Mouse (Mus musculus): ENCODE data around the gene Foxa3. TPM values are rescaled to one million over a fixed set of nuclear protein-coding genes. Genes with fewer than 3 reads are reported as not detected.
A peak's percentile ranks its signal among the peaks of the same experiment; 100 is the strongest.

Foxa3 gene
- polyA plus RNA-seq, 1 experiment from 2014 or later, result not detected

DNA sequence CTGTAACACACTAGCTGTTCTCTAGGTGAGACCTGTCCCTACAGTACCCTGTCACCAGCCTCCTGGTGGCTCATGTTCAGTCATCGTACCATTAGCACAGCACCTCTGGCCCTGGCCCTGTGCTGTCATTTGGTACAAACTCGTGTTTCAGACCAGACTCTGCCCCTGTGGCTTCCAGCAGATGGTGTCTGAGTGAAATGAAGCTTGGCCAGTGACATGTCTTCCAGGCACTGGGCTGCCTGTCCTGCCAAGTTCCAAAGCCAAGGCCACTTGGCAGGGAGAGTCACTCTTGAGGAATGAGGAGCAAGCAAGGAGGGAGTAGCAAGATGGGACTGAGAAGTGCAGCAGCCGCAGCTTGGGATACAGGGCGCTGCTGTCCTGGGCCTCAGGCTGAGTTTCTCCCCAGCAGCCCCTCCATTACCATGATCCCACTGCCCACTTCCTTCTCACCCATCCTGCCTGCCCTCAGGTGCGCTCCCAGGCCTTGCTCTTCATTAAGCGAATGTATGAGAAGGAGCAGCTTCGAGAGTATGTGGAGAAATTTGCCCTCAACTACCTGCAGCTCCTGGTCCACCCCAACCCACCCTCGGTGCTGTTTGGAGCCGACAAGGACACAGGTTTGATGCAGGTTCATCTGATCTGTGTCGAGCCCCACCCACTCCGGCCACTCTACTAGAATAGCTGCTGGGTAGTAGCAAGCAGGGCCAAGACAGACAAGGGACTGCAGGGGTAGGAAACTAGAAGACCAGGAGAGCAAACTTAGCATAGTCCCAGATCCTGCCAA is 23.1 kb upstream of the Foxa3 start:
- Histone ChIP-seq H3K27me3 (ENCODE audit: control insufficient read depth, insufficient read depth, low read depth, low read length) (no peaks in the 10 kb centered on the region), H3K27ac (ENCODE audit: low read length) (no peak overlapping the region), H3K36me3 (ENCODE audit: control insufficient read depth, insufficient read depth, low read length) (peaks cover 57% of the 10 kb centered on the region), H3K9ac (ENCODE audit: low read depth, low read length) (no peak overlapping the region), H3K4me1 (ENCODE audit: control insufficient read depth, insufficient read depth, low read length) (no peaks in the 10 kb centered on the region), H3K4me2 (ENCODE audit: low read length) (no peak overlapping the region), H3K9me3 (replicated peaks; ENCODE audit: control insufficient read depth, low read length, poor library complexity, severe bottlenecking) (no peaks in the 10 kb centered on the region), H3K4me3 (ENCODE audit: low read depth, low read length) (no peak overlapping the region)
- WGBS, result 92% methylated on average over 11 of the region's 11 CpGs
- ATAC-seq, result no peak

DNA sequence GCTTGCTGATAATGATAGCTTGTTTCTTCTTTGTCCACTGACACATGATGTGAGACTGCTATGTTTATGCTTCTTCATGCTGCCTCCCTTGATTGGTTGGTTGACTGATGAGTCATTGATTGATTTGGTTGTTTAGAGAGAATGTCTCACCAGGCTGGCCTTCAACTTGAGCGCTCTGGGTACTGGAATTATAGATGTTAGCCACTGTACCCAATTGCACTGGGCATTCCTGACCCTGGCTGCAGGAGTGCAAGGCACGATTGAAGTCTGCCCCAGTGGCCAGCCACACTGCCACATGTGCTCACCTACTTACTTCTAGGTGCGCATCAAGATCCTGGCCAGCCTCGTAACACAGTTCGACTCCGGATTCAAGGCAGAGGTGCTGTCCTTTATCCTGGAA is 21.3 kb upstream of the Foxa3 start:
- H3K9me3 ChIP-seq (replicated peaks; ENCODE audit: control insufficient read depth, low read length, poor library complexity, severe bottlenecking), result no peaks in the 10 kb centered on the region
- no peak for ATAC-seq
- no peaks in the 10 kb centered on the region for H3K4me1 ChIP-seq (ENCODE audit: control insufficient read depth, insufficient read depth, low read length)
- no peaks in the 10 kb centered on the region for H3K27me3 ChIP-seq (ENCODE audit: control insufficient read depth, insufficient read depth, low read depth, low read length)
- 96% methylated on average over 6 of the region's 6 CpGs for WGBS
- no peak overlapping the region for H3K27ac ChIP-seq (ENCODE audit: low read length)
- H3K36me3 ChIP-seq (ENCODE audit: control insufficient read depth, insufficient read depth, low read length), result peaks cover 57% of the 10 kb centered on the region
- no peak overlapping the region for H3K4me3 ChIP-seq (ENCODE audit: low read depth, low read length)
- H3K4me2 ChIP-seq (ENCODE audit: low read length), result no peak overlapping the region
- H3K9ac ChIP-seq (ENCODE audit: low read depth, low read length), result no peak overlapping the region

DNA sequence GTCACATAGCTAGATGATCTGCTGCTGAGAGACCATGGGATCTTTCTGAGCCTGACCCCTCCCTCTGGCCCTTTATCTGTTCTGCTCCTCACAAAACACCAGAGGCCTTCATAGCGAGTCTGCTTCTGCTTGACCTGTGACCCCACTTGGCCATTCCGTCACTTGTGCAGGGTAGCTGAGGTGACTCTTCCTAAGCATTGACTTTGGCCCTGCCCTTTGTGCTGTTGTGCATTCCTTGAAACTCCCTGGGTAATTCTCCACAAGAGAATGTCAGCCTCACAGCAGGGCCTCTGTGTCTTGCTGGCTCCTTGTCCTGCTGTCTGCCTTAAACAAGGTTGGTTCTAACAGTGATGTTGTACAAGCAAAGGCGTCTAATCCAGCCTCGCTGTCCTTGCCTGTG is 8.3 kb upstream of the Foxa3 start:
- 28% methylated on average over 4 of the region's 4 CpGs for WGBS
- no peak overlapping the region for H3K27ac ChIP-seq (ENCODE audit: low read length)
- no peak overlapping the region for H3K4me3 ChIP-seq (ENCODE audit: low read depth, low read length)
- H3K27me3 ChIP-seq (ENCODE audit: control insufficient read depth, insufficient read depth, low read depth, low read length), result no peaks in the 10 kb centered on the region
- H3K9me3 ChIP-seq (replicated peaks; ENCODE audit: control insufficient read depth, low read length, poor library complexity, severe bottlenecking), result no peaks in the 10 kb centered on the region
- H3K4me2 ChIP-seq (ENCODE audit: low read length), result no peak overlapping the region
- no peak for ATAC-seq
- H3K36me3 ChIP-seq (ENCODE audit: control insufficient read depth, insufficient read depth, low read length), result peaks cover 36% of the 10 kb centered on the region
- no peak overlapping the region for H3K9ac ChIP-seq (ENCODE audit: low read depth, low read length)
- H3K4me1 ChIP-seq (ENCODE audit: control insufficient read depth, insufficient read depth, low read length), result no peaks in the 10 kb centered on the region

DNA sequence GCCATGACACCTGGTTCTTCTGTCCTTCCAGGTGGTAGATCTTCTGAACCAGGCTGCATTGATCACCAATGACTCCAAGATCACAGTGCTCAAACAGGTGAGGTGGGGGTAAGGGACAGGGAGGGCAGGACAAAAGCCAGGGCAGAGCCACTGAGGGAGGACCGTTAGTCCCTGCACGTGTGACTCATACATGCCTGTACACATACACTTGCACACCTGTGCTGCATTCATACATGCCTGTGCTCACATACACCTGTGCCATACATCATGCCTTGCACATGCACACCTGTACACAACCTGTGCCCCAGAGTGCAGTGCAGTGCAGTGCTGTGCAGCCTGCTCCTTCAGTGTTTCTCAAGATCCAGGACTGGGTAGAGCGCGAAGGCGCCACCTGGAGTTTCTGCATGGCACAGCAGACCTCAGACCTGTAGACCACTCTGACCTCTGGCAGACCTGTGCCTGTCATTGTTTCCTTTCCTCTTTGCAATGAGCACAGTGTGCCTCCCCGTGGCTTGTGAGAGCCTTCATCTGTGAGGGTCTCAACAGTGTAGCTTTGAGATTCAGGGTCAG is 5.8 kb upstream of the Foxa3 start:
- Histone ChIP-seq H3K27ac (ENCODE audit: low read length) (no peak overlapping the region), H3K4me2 (ENCODE audit: low read length) (no peak overlapping the region), H3K36me3 (ENCODE audit: control insufficient read depth, insufficient read depth, low read length) (peaks cover 24% of the 10 kb centered on the region), H3K4me3 (ENCODE audit: low read depth, low read length) (no peak overlapping the region), H3K9me3 (replicated peaks; ENCODE audit: control insufficient read depth, low read length, poor library complexity, severe bottlenecking) (no peaks in the 10 kb centered on the region), H3K27me3 (ENCODE audit: control insufficient read depth, insufficient read depth, low read depth, low read length) (no peaks in the 10 kb centered on the region), H3K9ac (ENCODE audit: low read depth, low read length) (no peak overlapping the region), H3K4me1 (ENCODE audit: control insufficient read depth, insufficient read depth, low read length) (peaks cover 13% of the 10 kb centered on the region)
- WGBS, result 53% methylated on average over 6 of the region's 6 CpGs
- ATAC-seq, result no peak

DNA sequence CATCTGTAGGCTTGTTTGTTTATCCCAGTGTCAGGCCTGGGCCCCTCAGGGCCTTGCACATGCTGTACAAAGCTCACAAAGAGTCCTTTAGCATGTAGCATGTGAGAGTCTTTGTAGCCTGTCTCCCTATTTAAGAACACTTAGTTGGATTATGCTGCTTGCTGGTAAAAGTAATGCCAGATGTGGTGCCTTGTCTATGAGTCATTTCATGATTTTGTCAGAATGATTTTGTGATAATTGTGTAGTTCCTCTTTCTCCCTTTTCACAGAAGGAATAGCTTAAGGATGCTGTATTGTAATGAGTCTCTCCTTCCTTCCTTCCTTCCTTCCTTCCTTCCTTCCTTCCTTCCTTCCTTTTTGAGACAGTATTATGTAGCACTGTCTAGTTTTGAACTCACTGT is 4.7 kb upstream of the Foxa3 start:
- H3K4me1 ChIP-seq (ENCODE audit: control insufficient read depth, insufficient read depth, low read length), result peaks cover 13% of the 10 kb centered on the region
- peaks cover 20% of the 10 kb centered on the region for H3K36me3 ChIP-seq (ENCODE audit: control insufficient read depth, insufficient read depth, low read length)
- no peak overlapping the region for H3K4me3 ChIP-seq (ENCODE audit: low read depth, low read length)
- no peak overlapping the region for H3K27ac ChIP-seq (ENCODE audit: low read length)
- no peak overlapping the region for H3K9ac ChIP-seq (ENCODE audit: low read depth, low read length)
- H3K27me3 ChIP-seq (ENCODE audit: control insufficient read depth, insufficient read depth, low read depth, low read length), result peaks cover 8% of the 10 kb centered on the region
- H3K4me2 ChIP-seq (ENCODE audit: low read length), result no peak overlapping the region
- no peak for ATAC-seq
- H3K9me3 ChIP-seq (replicated peaks; ENCODE audit: control insufficient read depth, low read length, poor library complexity, severe bottlenecking), result no peaks in the 10 kb centered on the region

DNA sequence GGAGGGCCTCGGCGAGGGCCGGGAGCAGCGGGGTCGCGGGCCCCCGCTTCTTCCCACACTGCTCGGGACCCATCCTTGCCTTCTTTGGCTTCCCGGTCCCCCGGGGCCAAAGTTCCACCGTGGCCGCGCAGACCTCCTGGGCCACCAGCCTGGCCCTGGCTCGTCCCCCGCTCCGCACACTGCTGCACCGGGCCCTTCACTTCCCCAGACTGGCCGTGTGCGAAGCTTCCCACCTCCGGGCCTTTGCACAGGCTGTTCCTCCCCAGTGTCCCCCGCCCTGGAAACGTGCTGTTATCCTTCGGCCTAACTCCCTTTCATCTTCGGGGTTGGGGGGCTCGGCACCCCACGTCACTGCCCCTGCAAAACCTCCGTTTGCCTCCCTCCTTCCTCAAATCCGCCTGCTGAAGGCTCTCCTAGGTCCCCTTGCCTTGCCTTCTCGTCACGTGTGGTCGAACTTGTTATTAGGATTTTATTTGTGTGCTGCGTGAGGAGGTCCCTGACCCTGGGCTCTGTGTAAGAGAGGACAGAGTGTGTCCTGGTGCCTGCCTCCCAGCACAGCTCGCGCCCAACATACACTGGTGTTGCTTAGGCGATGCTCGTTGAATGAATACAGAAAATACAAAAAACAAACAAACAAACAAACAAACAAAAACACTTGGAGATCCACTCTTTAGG is 1.4 kb upstream of the Foxa3 start:
- H3K4me2 ChIP-seq (ENCODE audit: low read length), result peak overlapping the region; percentile 58
- H3K27ac ChIP-seq (ENCODE audit: low read length), result peak overlapping the region; percentile 25
- peaks cover 13% of the 10 kb centered on the region for H3K4me1 ChIP-seq (ENCODE audit: control insufficient read depth, insufficient read depth, low read length)
- peaks cover 32% of the 10 kb centered on the region for H3K27me3 ChIP-seq (ENCODE audit: control insufficient read depth, insufficient read depth, low read depth, low read length)
- 3% methylated on average over 24 of the region's 36 CpGs for WGBS
- H3K4me3 ChIP-seq (ENCODE audit: low read depth, low read length), result peak overlapping the region; percentile 72
- peaks cover 4% of the 10 kb centered on the region; the same call in 1 of the 2 replicates for H3K36me3 ChIP-seq (ENCODE audit: control insufficient read depth, insufficient read depth, low read length)
- H3K9ac ChIP-seq (ENCODE audit: low read depth, low read length), result peak overlapping the region; percentile 90
- ATAC-seq, result peak; percentile 69
- no peaks in the 10 kb centered on the region for H3K9me3 ChIP-seq (replicated peaks; ENCODE audit: control insufficient read depth, low read length, poor library complexity, severe bottlenecking)

DNA sequence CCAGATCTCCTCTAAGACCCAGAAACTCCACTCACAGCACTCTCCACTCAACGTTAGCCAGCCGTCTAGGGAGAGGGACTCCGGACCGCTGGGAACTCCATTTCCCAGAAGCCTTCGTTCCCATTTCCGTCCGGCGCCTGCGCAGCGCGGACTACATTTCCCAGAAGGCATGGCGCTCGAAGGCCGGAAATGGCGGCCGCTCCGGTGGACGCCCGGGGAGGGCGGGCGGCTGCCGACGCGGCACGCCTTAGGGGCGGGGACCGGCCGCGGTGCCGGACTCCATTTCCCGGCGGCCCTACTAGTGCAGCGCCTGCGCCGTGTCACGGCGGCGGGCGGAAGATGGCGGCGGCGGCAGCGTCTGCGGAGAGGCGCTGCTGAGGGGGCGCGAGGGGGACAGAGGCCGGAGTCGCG is 763 bp upstream of the Foxa3 start, which contains the start of gene Sympk:
Sympk (plus strand) TSS at position 282 of the 411 bp plus-strand sequence.
- ATAC-seq, result peak; percentile 96
- Histone ChIP-seq H3K4me1 (ENCODE audit: control insufficient read depth, insufficient read depth, low read length) (peaks cover 13% of the 10 kb centered on the region), H3K27me3 (ENCODE audit: control insufficient read depth, insufficient read depth, low read depth, low read length) (peaks cover 32% of the 10 kb centered on the region), H3K27ac (ENCODE audit: low read length) (peak within 1 kb of the TSS; percentile 25), H3K9ac (ENCODE audit: low read depth, low read length) (peak within 1 kb of the TSS; percentile 90), H3K9me3 (replicated peaks; ENCODE audit: control insufficient read depth, low read length, poor library complexity, severe bottlenecking) (no peaks in the 10 kb centered on the region), H3K4me2 (ENCODE audit: low read length) (peak within 1 kb of the TSS; percentile 58), H3K36me3 (ENCODE audit: control insufficient read depth, insufficient read depth, low read length) (peaks cover under 1% of the 10 kb centered on the region; the same call in 1 of the 2 replicates), H3K4me3 (ENCODE audit: low read depth, low read length) (peak within 1 kb of the TSS; percentile 72)
- WGBS, result 1% methylated on average over 50 of the region's 50 CpGs

DNA sequence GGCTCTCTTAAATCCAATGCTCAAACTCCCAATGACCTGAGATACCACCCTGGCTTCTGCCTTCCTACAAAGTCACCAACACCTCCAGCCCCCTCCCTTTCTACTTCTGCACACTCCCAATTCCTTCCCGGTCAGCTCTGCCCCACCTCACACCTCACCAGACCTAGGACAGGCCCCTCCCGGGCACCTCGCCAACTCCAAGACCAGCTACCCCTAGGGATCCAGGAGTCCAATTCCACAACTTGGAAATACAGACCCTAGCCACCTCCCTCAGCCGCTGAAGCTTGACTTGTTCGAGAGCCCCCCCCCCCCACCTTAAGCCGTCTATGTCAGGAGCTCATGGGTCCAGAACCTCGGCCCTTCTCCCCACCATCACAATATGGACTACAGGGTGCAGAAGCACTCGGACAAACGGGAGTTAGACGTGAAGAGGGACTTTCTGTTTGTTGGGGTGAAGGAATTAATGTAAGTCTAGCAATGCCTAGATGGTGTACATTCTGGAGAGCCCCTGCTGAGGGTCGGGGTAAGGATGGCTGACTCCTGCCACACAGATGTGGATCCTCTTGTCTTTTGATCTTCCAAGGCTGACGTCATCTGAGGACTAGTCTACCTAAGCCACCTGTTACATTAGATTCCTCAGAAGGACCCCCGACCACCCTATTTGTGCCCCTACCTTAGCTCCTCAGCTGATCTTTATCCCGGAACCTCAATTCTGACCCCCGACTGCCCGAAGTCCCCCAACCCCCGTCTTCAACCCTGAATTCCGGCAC is 964 bp downstream of the Foxa3 start:
- Histone ChIP-seq H3K4me3 (ENCODE audit: low read depth, low read length) (no peak overlapping the region), H3K4me1 (ENCODE audit: control insufficient read depth, insufficient read depth, low read length) (peaks cover 13% of the 10 kb centered on the region), H3K27me3 (ENCODE audit: control insufficient read depth, insufficient read depth, low read depth, low read length) (peaks cover 32% of the 10 kb centered on the region), H3K27ac (ENCODE audit: low read length) (no peak overlapping the region), H3K9ac (ENCODE audit: low read depth, low read length) (no peak overlapping the region), H3K9me3 (replicated peaks; ENCODE audit: control insufficient read depth, low read length, poor library complexity, severe bottlenecking) (no peaks in the 10 kb centered on the region), H3K4me2 (ENCODE audit: low read length) (no peak overlapping the region), H3K36me3 (ENCODE audit: control insufficient read depth, insufficient read depth, low read length) (no peaks in the 10 kb centered on the region)
- ATAC-seq, result no peak
- 60% methylated on average over 18 of the region's 18 CpGs for WGBS
